15 mouse cellular contexts compared by ENCODE assay signal in the genomic region with DNA sequence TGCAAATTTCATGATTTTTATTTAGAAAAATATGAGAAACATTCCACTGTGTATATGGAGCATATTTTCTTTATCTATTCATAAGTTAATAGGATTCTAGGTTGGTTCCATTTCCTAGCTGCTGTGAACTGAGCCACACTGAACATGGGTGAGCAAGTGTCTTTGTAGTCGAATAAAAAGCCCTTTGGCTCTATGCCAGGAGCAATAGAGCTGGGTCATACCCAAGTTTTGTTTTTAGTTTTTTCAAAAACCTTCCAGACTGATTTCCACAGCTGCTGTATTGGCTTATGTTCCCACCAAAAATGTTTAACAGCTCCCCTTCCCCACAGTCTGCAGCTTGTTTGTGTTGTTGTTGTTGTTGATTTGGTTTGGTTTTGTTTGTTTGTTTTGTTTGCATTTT.
DNase-seq lines count a peak whose midpoint lies in the region; ATAC-seq and TF ChIP-seq lines count a peak whose summit lies in the region.
"Had no signal": no experiment of that assay in that cellular context is flagged by ENCODE, and none has a peak within 500 bp of the region (broad histone marks: within the 10 kb centered on the region; RNA-seq: fewer than 3 reads in every experiment).

No protein-coding gene starts in this region.

- H3K9ac ChIP-seq in hindbrain, embryonic 14.5 days = no peak overlapping the region
- H3K9ac ChIP-seq in hindbrain, embryonic 13.5 days = no peak overlapping the region
- H3K9ac ChIP-seq in liver, adult 2 months (ENCODE audit: low read depth, low read length) = no peak overlapping the region
- no peak overlapping the region for H3K9ac ChIP-seq in liver, embryonic 12.5 days
- H3K9ac ChIP-seq: heart, embryonic 12.5 days; liver, embryonic 13.5 days; stomach, embryonic 15.5 days had no signal

- H3K4me1 ChIP-seq in hindbrain, embryonic 14.5 days (replicated peaks; ENCODE audit: control insufficient read depth, insufficient read depth, low read length) = no peaks in the 10 kb centered on the region
- no peaks in the 10 kb centered on the region for H3K4me1 ChIP-seq in hindbrain, embryonic 13.5 days (replicated peaks)
- no peaks in the 10 kb centered on the region for H3K4me1 ChIP-seq in liver, adult 2 months (ENCODE audit: control insufficient read depth, insufficient read depth, low read length)
- no peaks in the 10 kb centered on the region for H3K4me1 ChIP-seq in liver, embryonic 12.5 days
- H3K4me1 ChIP-seq: liver, embryonic 13.5 days; stomach, embryonic 15.5 days had no signal

- no peaks in the 10 kb centered on the region for H3K79me2 ChIP-seq in liver, adult 2 months (ENCODE audit: control insufficient read depth, insufficient read depth, low read length)

- no peak for TF ChIP-seq POLR2A in liver, adult 2 months (IDR thresholded peaks at IDR 0.05; ENCODE audit: extremely low read depth, insufficient read depth, low read length)

- WGBS in hindbrain, embryonic 14.5 days = 23% methylated on average over 1 of the region's 1 CpGs
- WGBS in hindbrain, embryonic 13.5 days = 36% methylated on average over 1 of the region's 1 CpGs
- 58% methylated on average over 1 of the region's 1 CpGs for WGBS in liver, adult 2 months
- WGBS in liver, embryonic 12.5 days (ENCODE audit: insufficient replicate concordance) = 32% methylated on average over 1 of the region's 1 CpGs

- no peaks in the 10 kb centered on the region for H3K9me3 ChIP-seq in hindbrain, embryonic 14.5 days (ENCODE audit: control insufficient read depth, low read length)
- no peaks in the 10 kb centered on the region for H3K9me3 ChIP-seq in hindbrain, embryonic 13.5 days
- H3K9me3 ChIP-seq in liver, embryonic 12.5 days (replicated peaks) = no peaks in the 10 kb centered on the region
- H3K9me3 ChIP-seq: G1E; liver, embryonic 13.5 days; stomach, embryonic 15.5 days had no signal

- no peak overlapping the region for H3K27ac ChIP-seq in hindbrain, embryonic 14.5 days
- H3K27ac ChIP-seq in hindbrain, embryonic 13.5 days = no peak overlapping the region
- H3K27ac ChIP-seq in liver, adult 2 months (replicated peaks; ENCODE audit: insufficient read depth, low read depth, low read length) = no peak overlapping the region
- no peak overlapping the region for H3K27ac ChIP-seq in liver, embryonic 12.5 days
- H3K27ac ChIP-seq: liver, embryonic 13.5 days; stomach, embryonic 15.5 days had no signal

- H3K27me3 ChIP-seq in hindbrain, embryonic 14.5 days (ENCODE audit: control insufficient read depth, insufficient read depth, low read length) = no peaks in the 10 kb centered on the region
- no peaks in the 10 kb centered on the region for H3K27me3 ChIP-seq in hindbrain, embryonic 13.5 days
- no peaks in the 10 kb centered on the region for H3K27me3 ChIP-seq in liver, adult 2 months (ENCODE audit: control insufficient read depth, insufficient read depth, low read length)
- H3K27me3 ChIP-seq in liver, embryonic 12.5 days (replicated peaks) = no peaks in the 10 kb centered on the region
- H3K27me3 ChIP-seq: heart, embryonic 12.5 days; liver, embryonic 13.5 days; stomach, embryonic 15.5 days had no signal

- DNase-seq in embryo, embryonic 11 days = peak; percentile 5
- DNase-seq in embryo, embryonic 10 days (ENCODE audit: low spot score) = no peak
- DNase-seq in hindbrain, embryonic 14.5 days (ENCODE audit: low spot score) = peak; percentile 66
- DNase-seq in liver, adult 2 months (ENCODE audit: extremely low read depth, low read depth, low spot score) = peak; percentile 11
- DNase-seq in brain, adult 2 months (ENCODE audit: low read depth, low spot score) = peak; percentile 7
- DNase-seq in urinary bladder, adult 18-20 months (ENCODE audit: low spot score in 2 of 2) = no peak
- DNase-seq: cerebellum, postnatal 25 days; liver, embryonic 13.5 days; thymus, postnatal 4 days had no signal

- H3K4me3 ChIP-seq in hindbrain, embryonic 14.5 days (replicated peaks; ENCODE audit: low read length) = no peak overlapping the region
- no peak overlapping the region for H3K4me3 ChIP-seq in hindbrain, embryonic 13.5 days
- no peak overlapping the region for H3K4me3 ChIP-seq in liver, adult 2 months (ENCODE audit: insufficient read depth, low read depth, low read length)
- no peak overlapping the region for H3K4me3 ChIP-seq in liver, embryonic 12.5 days
- H3K4me3 ChIP-seq: heart, embryonic 12.5 days; liver, embryonic 13.5 days; stomach, embryonic 15.5 days had no signal

- TF ChIP-seq CTCF in liver, adult 2 months (IDR thresholded peaks at IDR 0.05; ENCODE audit: low read depth, low read length) = no peak

- H3K4me2 ChIP-seq in hindbrain, embryonic 14.5 days (replicated peaks) = no peak overlapping the region
- H3K4me2 ChIP-seq in hindbrain, embryonic 13.5 days = no peak overlapping the region
- no peak overlapping the region for H3K4me2 ChIP-seq in liver, embryonic 12.5 days
- H3K4me2 ChIP-seq: heart, embryonic 12.5 days; liver, embryonic 13.5 days; stomach, embryonic 15.5 days had no signal

- H3K36me3 ChIP-seq in hindbrain, embryonic 14.5 days (replicated peaks; ENCODE audit: control insufficient read depth, insufficient read depth) = no peaks in the 10 kb centered on the region
- no peaks in the 10 kb centered on the region for H3K36me3 ChIP-seq in hindbrain, embryonic 13.5 days
- H3K36me3 ChIP-seq in liver, adult 2 months (ENCODE audit: control insufficient read depth, insufficient read depth, low read length) = no peaks in the 10 kb centered on the region
- H3K36me3 ChIP-seq in liver, embryonic 12.5 days = no peaks in the 10 kb centered on the region
- H3K36me3 ChIP-seq: G1E; heart, embryonic 12.5 days; liver, embryonic 13.5 days; stomach, embryonic 15.5 days had no signal

- ATAC-seq in hindbrain, embryonic 14.5 days (ENCODE audit: low FRiP score) = no peak
- ATAC-seq in hindbrain, embryonic 13.5 days (ENCODE audit: low FRiP score) = no peak
- ATAC-seq in liver, embryonic 12.5 days = no peak
- ATAC-seq: hindbrain, embryonic 16.5 days had no signal

Comparison
In these comparisons a context has a peak if more than half of its experiments do, and no peak if none do; other contexts are left out.
1. DNase-seq: peak in embryo, embryonic 11 days (single experiment), hindbrain, embryonic 14.5 days (single experiment), liver, adult 2 months (single experiment) and brain, adult 2 months (single experiment); none in embryo, embryonic 10 days (single experiment) and urinary bladder, adult 18-20 months (0 of 2).